ENCODE assay signal across 10 mouse cellular contexts in the genomic region with DNA sequence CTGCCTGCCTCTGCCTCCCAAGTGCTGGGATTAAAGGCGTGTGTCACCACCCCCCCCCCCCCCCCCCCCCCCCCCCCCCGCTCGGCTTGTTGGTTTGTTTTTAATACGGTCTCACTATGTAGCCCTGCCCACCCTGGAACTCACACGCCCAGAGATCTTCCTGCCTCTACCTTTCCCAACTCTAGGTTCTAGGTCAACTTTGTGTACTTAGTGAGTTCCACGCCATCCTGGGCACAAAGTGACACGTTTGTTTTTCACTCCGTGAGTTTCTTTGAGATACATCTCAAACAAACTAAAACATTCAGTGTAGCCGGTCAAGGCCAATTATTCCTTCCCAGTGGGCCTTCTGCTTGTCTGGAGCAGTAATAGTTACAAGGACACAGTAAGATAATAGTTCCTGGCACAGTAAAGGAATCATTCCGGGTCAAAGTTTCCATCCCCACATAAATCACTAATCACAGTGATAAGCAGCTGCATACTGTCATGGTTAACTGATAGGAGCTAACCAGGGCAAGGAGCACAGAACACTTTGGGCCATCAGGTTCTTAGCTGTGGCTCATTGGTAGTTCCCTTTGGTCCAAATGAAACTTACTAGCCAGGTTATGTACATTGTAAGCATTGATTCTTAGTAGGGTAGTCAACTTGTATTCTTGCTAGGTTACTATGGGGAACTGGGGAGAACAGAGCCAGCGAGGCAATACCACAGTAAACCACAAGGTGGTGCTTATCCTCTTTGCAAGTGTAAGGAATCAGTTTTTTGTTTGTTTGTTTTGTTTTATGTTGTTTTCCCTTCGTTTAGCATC. TPM values are rescaled to one million over a fixed set of nuclear protein-coding genes. Genes with fewer than 3 reads are reported as not detected.
A peak's percentile ranks its signal among the peaks of the same experiment; 100 is the strongest.
DNase-seq lines count a peak whose midpoint lies in the region; TF ChIP-seq lines count a peak whose summit lies in the region.
"Had no signal": no experiment of that assay in that cellular context is flagged by ENCODE, and none has a peak within 500 bp of the region (broad histone marks: within the 10 kb centered on the region; RNA-seq: fewer than 3 reads in every experiment).

No protein-coding gene starts in this region.

- dilution Hi-C loops in CH12.LX (cut with MboI; ENCODE audit: extremely low pct_ligation_motif_present, extremely low pct_unique_long_range_greater_than_20kb, low sequenced_read_pairs) = no loop called here

- TF ChIP-seq EP300 in CH12.LX (IDR thresholded peaks at IDR 0.05; ENCODE audit: low read length) = no peak

- TF ChIP-seq CTCF in CH12.LX (conservative IDR thresholded peaks at IDR 0.05 in 1 of 2, IDR thresholded peaks at IDR 0.05 in 1 of 2; ENCODE audit: low read depth in 2 of 2, low read length in 2 of 2) = peak; percentile 76 to 96

- TF ChIP-seq POLR2A in CH12.LX (IDR thresholded peaks at IDR 0.05; ENCODE audit: low read depth, low read length) = no peak

- H3K4me1 ChIP-seq in CH12.LX (ENCODE audit: control insufficient read depth in 1 of 2, insufficient read depth in 2 of 2) = peaks cover 5 to 11% of the 10 kb centered on the region in 2 experiments; a peak in 2 of 4 replicates
- H3K4me1 ChIP-seq: heart, embryonic 15.5 days had no signal

- peak; percentile 69 for DNase-seq in CH12.LX (ENCODE audit: extremely low read depth)
- peak; percentile 43 for DNase-seq in T-cell, adult 2 months (ENCODE audit: low spot score)
- peak; percentile 61 to 73 for DNase-seq in cerebellum, postnatal 36 days
- peak; percentile 39 to 66 for DNase-seq in gastrocnemius, postnatal 4 days (ENCODE audit: low spot score in 2 of 2)
- DNase-seq in layer of hippocampus, adult 18-20 months (ENCODE audit: low spot score in 2 of 2) = peak; percentile 50 to 82
- peak; percentile 84 for DNase-seq in lung, postnatal 36 days
- peak; percentile 81 for DNase-seq in right cerebral cortex, postnatal 14 days
- DNase-seq in yolk sac, embryonic 10.5 days (ENCODE audit: low spot score) = no peak

- no peaks in the 10 kb centered on the region for H3K27me3 ChIP-seq in CH12.LX (replicated peaks)
- H3K27me3 ChIP-seq: heart, embryonic 15.5 days had no signal

- no peaks in the 10 kb centered on the region for H3K79me2 ChIP-seq in CH12.LX (replicated peaks; ENCODE audit: control insufficient read depth, extremely low read depth, insufficient read depth, poor library complexity, severe bottlenecking)

- H3K27ac ChIP-seq in CH12.LX (ENCODE audit: insufficient read depth, low read depth) = no peak overlapping the region
- H3K27ac ChIP-seq: heart, embryonic 15.5 days had no signal

- no peak overlapping the region for H3K4me3 ChIP-seq in CH12.LX (replicated peaks in 1 of 3; ENCODE audit: low read depth in 2 of 3, low read length in 2 of 3, poor library complexity in 1 of 3)
- H3K4me3 ChIP-seq: heart, embryonic 15.5 days had no signal

- peak; percentile 56 for TF ChIP-seq RAD21 in CH12.LX (IDR thresholded peaks at IDR 0.05; ENCODE audit: low read depth, low read length)

- H3K4me2 ChIP-seq in CH12.LX (ENCODE audit: insufficient read depth, low read depth, poor library complexity, severe bottlenecking) = peak overlapping the region; percentile 22; the same call in 1 of the 2 replicates
- H3K4me2 ChIP-seq: heart, embryonic 15.5 days had no signal

- H3K36me3 ChIP-seq in CH12.LX (replicated peaks in 1 of 2; ENCODE audit: control insufficient read depth in 1 of 2, insufficient read depth in 1 of 2, low read length in 1 of 2) = no peaks in the 10 kb centered on the region

- no peak overlapping the region for H3K9ac ChIP-seq in CH12.LX (ENCODE audit: insufficient read depth, low read depth)
- H3K9ac ChIP-seq: heart, embryonic 15.5 days had no signal

- in situ Hi-C loops in CH12.LX (cut with MboI; ENCODE audit: low pct_ligation_motif_present, low pct_unique_long_range_greater_than_20kb, low sequenced_read_pairs) = loop anchor here (25.0 kb wide), 2 partner anchors 325 to 475 kb away; a partner anchor contains a TSS

- H3K9me3 ChIP-seq in CH12.LX (replicated peaks; ENCODE audit: low read length) = no peaks in the 10 kb centered on the region
- H3K9me3 ChIP-seq: heart, embryonic 15.5 days had no signal

TF ChIP-seq in CH12.LX, 34 proteins besides CTCF, POLR2A, EP300 and RAD21:
- peak; percentile 60 for TF ChIP-seq SMC3 (IDR thresholded peaks at IDR 0.05; ENCODE audit: low read depth, low read length)
- no peak; the same call in 1 of the 2 replicates for TF ChIP-seq ZKSCAN1 (IDR thresholded peaks at IDR 0.05; ENCODE audit: borderline replicate concordance, low read depth, low read length)

RNA-seq across cellular contexts. Expression of a gene that starts 15.1 kb away (rescaled TPM):
- not detected in 2 replicates for total RNA-seq in CH12.LX (2012; rRNA removed)
- total RNA-seq in CH12.LX (2014; rRNA removed) = not detected in 2 replicates
- 0.18 TPM in 1 of 2 replicates, not detected in the other for polyA plus RNA-seq in CH12.LX (2012; ENCODE audit: insufficient read length, low read depth)
- total RNA-seq in gastrocnemius, postnatal 4 days (2021) = 10 to 100 TPM; 17.1 to 20.8 TPM
- total RNA-seq in layer of hippocampus, adult 18-20 months (2021) = 10 to 100 TPM; 26.7 to 28.6 TPM

RNA-seq across cellular contexts. Expression of a gene that starts 24.8 kb away (rescaled TPM):
- total RNA-seq in CH12.LX (2012; rRNA removed) = 5,116 and 5,207 TPM in 2 replicates
- total RNA-seq in CH12.LX (2014; rRNA removed) = 4,147 and 4,213 TPM in 2 replicates
- 140 and 211 TPM in 2 replicates for polyA plus RNA-seq in CH12.LX (2012; ENCODE audit: insufficient read length, low read depth)
- 100 to 1,000 TPM; 472 to 555 TPM for total RNA-seq in gastrocnemius, postnatal 4 days (2021)
- 100 to 1,000 TPM; 261 to 307 TPM for total RNA-seq in layer of hippocampus, adult 18-20 months (2021)

RNA-seq across cellular contexts. Expression of a gene that starts 39.4 kb away (rescaled TPM):
- total RNA-seq in CH12.LX (2012; rRNA removed) (not detected in 2 replicates), CH12.LX (2014; rRNA removed) (not detected in 2 replicates)
- not detected in 2 replicates for polyA plus RNA-seq in CH12.LX (2012; ENCODE audit: insufficient read length, low read depth)
- total RNA-seq in gastrocnemius, postnatal 4 days (2021) = under 1 TPM; 0.25 to 0.62 TPM
- total RNA-seq in layer of hippocampus, adult 18-20 months (2021) = under 1 TPM in 1 of 2 experiments, not detected in 1; 0.23 TPM
- polyA plus RNA-seq: stomach, embryonic 14.5 days had no signal

Comparison
In these comparisons a context has a peak if more than half of its experiments do, and no peak if none do; other contexts are left out.
1. RNA of a gene that starts 15.1 kb away (total RNA-seq): 26.7 to 28.6 TPM in layer of hippocampus, adult 18-20 months and 17.1 to 20.8 TPM in gastrocnemius, postnatal 4 days; not detected in CH12.LX; every median in the first group is over 10 times any median in the second.
2. RNA of a gene that starts 24.8 kb away (total RNA-seq): 4,147 to 5,207 TPM in CH12.LX; 472 to 555 TPM in gastrocnemius, postnatal 4 days and 261 to 307 TPM in layer of hippocampus, adult 18-20 months; every median in the first group is over 4 times any median in the second.